Mouse (Mus musculus) liver, embryonic 16.5 days (tissue): Measurements from ENCODE around the gene Ncoa5. TPM values are rescaled to one million over a fixed set of nuclear protein-coding genes. Genes with fewer than 3 reads are reported as not detected.

Source experiments
- ATAC-seq: fragments of 200-750 bp; cut with Nextera tagmentation; 2 replicates; pipeline ENCODE4 v1.8.0; 2017; ENCODE audit warnings: low read depth, mild to moderate bottlenecking, moderate number of reproducible peaks, moderate library complexity
- H3K27ac ChIP-seq: fragments of 300-500 bp; sonication (generic); 2 replicates; pipeline ENCODE4 v1.5.1; 2014; ENCODE audit warnings: mild to moderate bottlenecking, low read length
- H3K27me3 ChIP-seq: fragments of 300-500 bp; sonication (generic); 2 replicates; pipeline ENCODE4 v1.6.1; 2014; ENCODE audit warnings: low read depth, low read length, mixed read lengths; ENCODE audit not compliant: control insufficient read depth, insufficient read depth
- H3K36me3 ChIP-seq: fragments of 300-500 bp; sonication (generic); 2 replicates; pipeline ENCODE4 v1.6.1; 2014; ENCODE audit warnings: mild to moderate bottlenecking; ENCODE audit not compliant: control insufficient read depth, insufficient read depth
- H3K4me1 ChIP-seq: fragments of 300-500 bp; sonication (generic); 2 replicates; pipeline ENCODE4 v1.6.1; 2014; ENCODE audit warnings: low read depth, low read length, mixed read lengths; ENCODE audit not compliant: control insufficient read depth
- H3K4me2 ChIP-seq: fragments of 300-500 bp; sonication (generic); 2 replicates; pipeline ENCODE4 v1.6.1; 2014; ENCODE audit warnings: low read depth, low read length, mixed read lengths
- H3K4me3 ChIP-seq: fragments of 300-500 bp; sonication (generic); 2 replicates; pipeline ENCODE4 v1.5.1; 2014; ENCODE audit warnings: low read depth, mild to moderate bottlenecking, low read length
- H3K9ac ChIP-seq: fragments of 300-500 bp; sonication (generic); 2 replicates; pipeline ENCODE4 v1.6.1; 2014; ENCODE audit warnings: low read depth, low read length
- H3K9me3 ChIP-seq: fragments of 300-500 bp; sonication (generic); replicated peaks from 2 replicates; pipeline ENCODE4 v1.6.1; 2016; ENCODE audit warnings: low read length; ENCODE audit not compliant: control insufficient read depth
- WGBS: fragments of 180-500 bp; shearing (Covaris S2); extraction: QIAGEN DNeasy Blood & Tissue Kit; methylation state at CpG from one replicate; pipeline ENCODE4 v1.1.7; 2014; ENCODE audit not compliant: insufficient replicate concordance; 5-methylcytosine and 5-hydroxymethylcytosine counted together
- polyA plus RNA-seq: library from polyadenylated mRNA; unstranded; fragments of >200 nt; fragmentation: Nextera tagmentation; extraction: Ambion mirVana; gene quantifications from 2 replicates; pipeline ENCODE4 v1.2.1, GENCODE M21; 2015

Gene Ncoa5
- polyA plus RNA-seq, 1 experiment from 2014 or later = 15.3 TPM

DNA sequence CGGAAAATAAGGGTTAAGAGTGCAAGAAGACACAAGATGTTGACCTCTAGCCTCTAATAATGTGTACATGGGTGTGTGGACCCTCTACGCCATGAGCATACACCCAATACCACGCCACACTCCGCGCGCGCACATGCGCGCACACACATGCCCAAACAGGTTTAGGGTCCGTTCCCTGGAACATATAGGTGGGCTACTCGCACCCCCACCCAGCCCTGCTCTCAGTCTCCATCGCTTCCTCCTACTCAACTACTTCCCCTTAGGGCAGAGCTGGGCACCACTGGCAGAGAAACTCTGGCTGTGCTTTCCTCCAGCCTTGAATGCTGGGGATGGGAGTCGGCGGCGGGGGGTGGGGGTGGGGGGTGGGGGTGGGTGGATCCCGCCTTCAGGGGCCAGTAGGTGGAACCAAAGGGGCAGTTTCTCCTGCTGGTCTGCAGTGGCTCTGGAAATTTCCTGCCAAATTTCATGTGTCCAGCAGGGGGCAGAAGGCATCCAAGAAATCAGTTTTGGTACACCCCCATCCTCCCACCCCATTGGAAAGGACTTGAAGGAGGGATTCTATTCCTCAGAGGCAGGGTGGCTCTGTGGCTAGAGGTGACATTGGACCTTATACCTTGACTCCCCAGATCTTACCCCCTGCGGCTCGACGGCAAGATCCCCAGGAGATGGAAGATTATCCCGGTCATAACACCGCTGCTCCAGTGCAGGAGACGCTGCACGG is 35.6 kb upstream of the Ncoa5 start:
- WGBS = 19% methylated on average over 23 of the region's 23 CpGs
- H3K4me2 ChIP-seq = no peak overlapping the region
- peaks cover 14% of the 10 kb centered on the region for H3K27me3 ChIP-seq
- ATAC-seq = no peak
- no peaks in the 10 kb centered on the region for H3K36me3 ChIP-seq
- H3K4me1 ChIP-seq = no peaks in the 10 kb centered on the region
- no peak overlapping the region for H3K4me3 ChIP-seq
- no peaks in the 10 kb centered on the region for H3K9me3 ChIP-seq
- H3K27ac ChIP-seq = no peak overlapping the region
- H3K9ac ChIP-seq = no peak overlapping the region

DNA sequence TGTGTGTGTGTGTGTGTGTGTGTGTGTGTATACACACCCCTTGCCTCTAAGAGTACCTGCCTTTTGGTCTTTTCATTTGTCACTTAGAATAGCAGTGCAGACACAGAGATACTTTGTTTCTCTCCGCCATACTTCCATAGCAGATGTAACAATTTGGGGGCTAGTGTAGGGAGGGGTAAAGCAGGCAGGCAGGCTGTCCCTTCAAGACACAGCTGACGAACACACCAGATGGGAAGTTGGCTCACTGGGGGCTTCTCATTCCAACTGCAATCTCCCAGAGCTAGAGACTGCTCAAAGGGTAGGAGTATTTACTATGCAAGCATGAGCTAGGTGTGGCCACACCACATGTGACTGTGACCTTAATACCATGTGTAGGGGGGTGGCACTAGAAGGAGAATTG is 34.1 kb upstream of the Ncoa5 start:
- H3K36me3 ChIP-seq = no peaks in the 10 kb centered on the region
- no peak overlapping the region for H3K9ac ChIP-seq
- H3K4me3 ChIP-seq = no peak overlapping the region
- whole genome bisulfite sequencing = 52% methylated on average over 2 of the region's 2 CpGs
- no peak overlapping the region for H3K4me2 ChIP-seq
- H3K9me3 ChIP-seq = no peaks in the 10 kb centered on the region
- ATAC-seq = no peak
- no peaks in the 10 kb centered on the region for H3K4me1 ChIP-seq
- H3K27me3 ChIP-seq = peaks cover 9% of the 10 kb centered on the region
- no peak overlapping the region for H3K27ac ChIP-seq

DNA sequence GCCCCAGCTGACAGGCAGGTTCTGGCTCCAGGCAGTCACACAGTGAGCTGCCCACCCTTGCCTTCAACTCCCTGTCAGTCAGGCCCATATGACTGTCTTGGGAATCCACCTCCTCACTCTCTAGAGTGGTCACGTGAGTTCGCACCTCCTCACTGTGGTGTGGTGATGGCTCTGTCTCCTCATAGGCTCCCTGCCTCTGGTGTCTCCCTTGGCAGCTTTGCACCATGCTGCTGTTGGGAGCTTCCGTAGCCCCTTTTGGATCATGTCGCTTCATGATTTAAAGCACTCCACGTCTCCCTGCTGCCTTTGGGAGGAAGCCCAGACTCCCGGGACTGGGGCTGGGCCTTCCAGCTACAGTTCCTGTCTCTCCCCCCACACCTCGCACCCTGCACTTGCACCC is 29.8 kb upstream of the Ncoa5 start:
- ATAC-seq = no peak
- no peaks in the 10 kb centered on the region for H3K9me3 ChIP-seq
- H3K4me3 ChIP-seq = no peak overlapping the region
- no peak overlapping the region for H3K27ac ChIP-seq
- no peaks in the 10 kb centered on the region for H3K36me3 ChIP-seq
- no peak overlapping the region for H3K4me2 ChIP-seq
- H3K9ac ChIP-seq = no peak overlapping the region
- H3K27me3 ChIP-seq = no peaks in the 10 kb centered on the region
- 55% methylated on average over 7 of the region's 7 CpGs for WGBS
- no peaks in the 10 kb centered on the region for H3K4me1 ChIP-seq

DNA sequence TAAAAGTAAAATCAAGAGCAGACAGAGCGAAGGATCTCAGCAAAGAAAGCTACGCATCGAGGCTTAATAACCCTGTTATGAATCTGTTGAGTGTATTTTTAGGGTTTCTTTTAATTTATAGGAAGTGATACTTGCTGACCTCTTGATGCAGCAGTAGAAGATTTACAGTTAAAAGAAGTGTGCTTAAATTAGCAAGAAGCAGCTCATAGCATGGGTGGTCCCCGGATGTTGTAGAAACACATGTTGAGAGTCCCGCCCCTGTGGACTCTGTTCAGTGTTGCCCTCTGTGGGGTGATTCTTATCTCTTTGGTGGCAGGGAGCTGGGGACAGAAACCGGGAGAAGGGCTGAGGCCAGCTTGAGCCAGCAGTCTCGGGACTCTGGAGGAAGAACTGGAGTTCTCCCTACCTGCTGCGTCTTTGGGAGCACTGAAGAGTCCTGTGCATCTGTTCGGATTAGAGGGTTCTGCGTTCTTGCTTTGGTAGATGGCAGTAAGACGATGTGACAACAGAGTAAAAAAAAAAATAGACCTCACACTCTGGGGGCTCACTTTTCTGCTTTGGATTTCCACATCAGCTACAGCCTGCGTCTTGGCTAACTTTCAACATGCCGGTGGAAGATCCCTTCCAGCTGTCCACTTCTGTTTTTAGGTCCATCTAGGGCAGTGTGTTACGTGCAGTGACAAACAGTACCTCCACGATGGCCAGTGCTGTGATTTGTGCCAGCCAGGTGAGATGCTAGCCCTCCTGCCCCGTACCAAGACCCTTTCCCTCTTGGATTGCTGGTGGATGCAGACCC is 27.2 kb upstream of the Ncoa5 start:
- Histone ChIP-seq H3K27ac (no peak overlapping the region), H3K27me3 (no peaks in the 10 kb centered on the region), H3K4me1 (no peaks in the 10 kb centered on the region), H3K9me3 (no peaks in the 10 kb centered on the region), H3K9ac (no peak overlapping the region), H3K36me3 (no peaks in the 10 kb centered on the region), H3K4me3 (no peak overlapping the region), H3K4me2 (no peak overlapping the region)
- 57% methylated on average over 16 of the region's 16 CpGs for WGBS
- no peak for ATAC-seq

DNA sequence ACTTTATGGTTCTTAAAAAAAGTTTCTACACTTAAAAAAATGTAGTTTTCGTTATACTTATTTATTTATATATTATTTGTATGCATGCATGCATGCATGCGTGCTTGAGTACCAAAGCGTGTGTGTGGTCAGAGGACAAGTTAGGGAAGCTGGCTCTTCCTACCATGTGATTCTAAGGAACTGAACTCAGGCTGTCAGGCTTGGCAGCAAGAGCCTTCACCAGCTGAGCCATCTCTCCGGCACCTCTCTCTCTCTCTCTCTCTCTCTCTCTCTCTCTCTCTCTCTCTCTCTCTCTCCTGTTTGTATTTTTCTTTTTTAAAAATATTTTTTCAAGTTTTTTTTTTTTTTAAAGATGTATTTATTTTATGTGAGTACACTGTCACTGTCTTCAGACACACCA is 25.3 kb upstream of the Ncoa5 start:
- WGBS = 58% methylated on average over 4 of the region's 4 CpGs
- Histone ChIP-seq H3K36me3 (no peaks in the 10 kb centered on the region), H3K4me2 (no peak overlapping the region)

DNA sequence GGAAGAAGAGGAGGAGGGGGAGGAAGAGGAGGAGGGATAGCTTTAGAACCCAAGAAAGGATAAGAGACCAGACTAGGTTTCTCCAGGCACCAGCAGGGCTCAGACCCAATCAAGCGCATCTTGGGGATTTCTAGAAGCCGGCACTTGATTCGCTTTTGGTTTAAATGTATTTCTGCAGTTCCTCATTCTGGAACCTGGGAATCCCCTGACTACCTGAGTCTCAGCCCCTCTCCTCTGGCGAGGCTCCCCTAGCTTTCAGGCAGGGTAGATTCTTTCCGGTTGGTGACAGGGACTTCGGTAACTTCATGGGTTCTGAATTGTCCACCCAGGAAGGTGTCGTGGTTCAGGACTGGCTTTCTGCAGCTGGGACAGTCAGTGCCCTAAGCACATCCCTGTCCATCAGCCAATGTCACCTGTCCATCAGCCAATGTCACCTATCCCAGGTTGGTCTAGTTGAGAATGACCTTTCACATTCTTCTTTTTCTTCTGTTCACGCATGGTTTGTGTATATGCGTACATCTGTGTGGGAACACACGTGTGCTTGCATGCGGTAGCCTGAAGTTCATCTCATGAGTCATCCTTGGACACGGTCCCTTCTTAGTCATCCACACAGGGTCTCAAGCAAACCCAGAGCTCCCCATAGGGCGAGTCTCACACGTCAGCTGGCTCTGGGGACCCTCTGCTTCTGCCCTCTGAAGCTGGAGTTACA is 21.9 kb upstream of the Ncoa5 start:
- no peaks in the 10 kb centered on the region for H3K9me3 ChIP-seq
- H3K4me2 ChIP-seq = peak overlapping the region; percentile 52; the same call in 1 of the 2 replicates
- 55% methylated on average over 14 of the region's 14 CpGs for WGBS
- ATAC-seq = no peak
- peaks cover 5% of the 10 kb centered on the region for H3K27me3 ChIP-seq
- H3K4me1 ChIP-seq = no peaks in the 10 kb centered on the region
- no peaks in the 10 kb centered on the region for H3K36me3 ChIP-seq
- no peak overlapping the region for H3K4me3 ChIP-seq
- H3K9ac ChIP-seq = no peak overlapping the region
- H3K27ac ChIP-seq = no peak overlapping the region

More for the DNA sequence above, 25.3 kb upstream of the Ncoa5 start:
- H3K4me3 ChIP-seq = no peak overlapping the region
- H3K4me1 ChIP-seq = no peaks in the 10 kb centered on the region
- no peaks in the 10 kb centered on the region for H3K9me3 ChIP-seq
- no peak overlapping the region for H3K9ac ChIP-seq
- peaks cover 3% of the 10 kb centered on the region for H3K27me3 ChIP-seq
- no peak for ATAC-seq
- no peak overlapping the region for H3K27ac ChIP-seq

DNA sequence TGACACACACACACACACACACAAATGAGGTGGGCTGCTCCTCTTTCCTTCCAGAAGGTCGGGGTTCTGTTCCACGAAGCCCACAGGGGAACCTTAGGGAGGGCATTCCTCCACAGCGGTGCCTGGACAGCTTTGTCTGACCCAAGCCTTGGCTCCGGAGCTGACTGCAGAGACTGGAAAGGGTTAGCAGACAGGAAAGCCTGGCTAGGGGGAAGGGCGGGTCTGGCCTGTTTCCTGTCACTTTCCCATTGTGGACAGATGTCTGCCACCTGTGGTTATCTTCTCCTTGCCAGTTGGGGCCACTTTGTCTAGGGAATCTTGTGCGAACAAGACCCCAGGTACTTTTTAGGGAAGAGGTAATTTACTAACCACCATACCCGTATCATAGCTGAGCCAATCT is 21.2 kb upstream of the Ncoa5 start:
- no peaks in the 10 kb centered on the region for H3K4me1 ChIP-seq
- no peak overlapping the region for H3K27ac ChIP-seq
- 2% methylated on average over 7 of the region's 7 CpGs for WGBS
- H3K4me2 ChIP-seq = peak overlapping the region; percentile 52
- no peaks in the 10 kb centered on the region for H3K36me3 ChIP-seq
- H3K9me3 ChIP-seq = no peaks in the 10 kb centered on the region
- H3K9ac ChIP-seq = no peak overlapping the region
- ATAC-seq = peak; percentile 46; the same call in 1 of the 2 replicates
- H3K4me3 ChIP-seq = peak overlapping the region; percentile 48
- peaks cover 5% of the 10 kb centered on the region for H3K27me3 ChIP-seq

DNA sequence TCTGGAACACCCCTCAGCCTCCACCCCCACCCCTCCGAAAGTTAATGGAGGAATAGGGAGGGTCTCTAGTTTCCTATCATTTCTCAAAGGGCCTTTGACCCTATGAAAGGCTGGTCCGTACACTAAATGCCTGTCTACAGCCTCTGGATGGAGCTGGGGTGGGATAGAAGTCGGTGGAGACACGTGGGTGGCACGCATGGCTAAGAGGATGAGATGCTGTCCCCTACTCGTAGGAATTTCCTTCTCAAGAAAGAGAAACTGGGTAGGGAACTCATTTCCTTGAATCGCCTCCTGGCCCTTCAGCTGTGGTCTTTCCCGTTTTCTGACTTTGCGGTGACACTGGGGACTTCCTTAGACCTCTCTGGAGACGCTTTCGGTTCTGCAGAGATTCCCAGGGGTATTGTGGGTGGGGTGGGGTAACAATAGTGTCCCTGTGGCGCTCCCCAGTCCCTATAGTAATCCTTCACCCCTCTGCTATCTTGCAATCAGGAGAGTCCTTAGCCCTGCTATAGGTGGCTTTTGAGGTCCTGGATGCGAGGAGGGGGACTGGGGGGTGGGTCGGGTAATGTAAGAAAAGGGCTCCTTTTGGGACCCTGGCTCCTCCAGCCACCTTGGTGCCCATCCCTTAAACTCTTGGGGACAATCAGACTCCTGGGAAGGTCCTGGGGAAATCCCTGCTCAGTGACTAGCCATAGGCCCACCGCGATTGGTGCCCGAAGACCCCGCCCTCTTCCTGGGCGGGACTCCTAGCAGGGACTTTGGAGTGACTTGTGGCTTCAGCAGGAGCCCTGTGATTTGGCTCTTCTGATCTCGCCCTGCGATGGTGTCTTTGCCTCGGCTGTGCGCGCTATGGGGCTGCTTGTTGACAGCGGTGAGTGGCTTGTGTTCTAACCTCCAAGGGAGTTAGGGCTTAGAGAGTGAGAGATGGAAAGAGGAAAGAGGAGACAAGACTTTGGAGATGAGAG is 20.5 kb upstream of the Ncoa5 start, which contains the start of gene Cd40:
TSS of gene Cd40 (plus strand) at position 740 of the 965 bp plus-strand sequence.
- Histone ChIP-seq H3K9ac (no peak within 1 kb of the TSS), H3K36me3 (no peaks in the 10 kb centered on the region), H3K4me2 (peak within 1 kb of the TSS; percentile 52), H3K4me3 (peak within 1 kb of the TSS; percentile 48), H3K27ac (no peak within 1 kb of the TSS), H3K27me3 (peaks cover 5% of the 10 kb centered on the region), H3K9me3 (no peaks in the 10 kb centered on the region), H3K4me1 (no peaks in the 10 kb centered on the region)
- whole genome bisulfite sequencing = 8% methylated on average over 25 of the region's 25 CpGs
- ATAC-seq = peak; percentile 83
